Mouse (Mus musculus) stomach, postnatal 0 days (tissue): ENCODE measurements around the gene Arl6ip5. TPM values are rescaled to one million over a fixed set of nuclear protein-coding genes. Genes with fewer than 3 reads are reported as not detected.

Source experiments
- ATAC-seq: fragments of 200-750 bp; cut with Nextera tagmentation; 2 replicates; pipeline ENCODE4 v1.8.0; 2017; ENCODE audit not compliant: low FRiP score, low TSS enrichment
- DNase-seq: peaks from one replicate; pipeline ENCODE4 v3.0.0-alpha.2; 2016; ENCODE audit warnings: low spot score
- H3K27ac ChIP-seq: fragments of 300-500 bp; sonication (generic); replicated peaks from 2 replicates; pipeline ENCODE4 v1.5.1; 2014; ENCODE audit warnings: mild to moderate bottlenecking, control low read depth
- H3K27me3 ChIP-seq: fragments of 300-500 bp; sonication (generic); 2 replicates; pipeline ENCODE4 v1.6.1; 2014; ENCODE audit warnings: low read length; ENCODE audit not compliant: control insufficient read depth, insufficient read depth
- H3K36me3 ChIP-seq: fragments of 300-500 bp; sonication (generic); 2 replicates; pipeline ENCODE4 v1.6.1; 2014; ENCODE audit warnings: low read length, mixed read lengths; ENCODE audit not compliant: control insufficient read depth, insufficient read depth
- H3K4me1 ChIP-seq: fragments of 300-500 bp; sonication (generic); replicated peaks from 2 replicates; pipeline ENCODE4 v1.6.1; 2014; ENCODE audit warnings: antibody characterized with exemption; ENCODE audit not compliant: control insufficient read depth, insufficient read depth
- H3K4me2 ChIP-seq: fragments of 300-500 bp; sonication (generic); replicated peaks from 2 replicates; pipeline ENCODE4 v1.6.1; 2014; ENCODE audit warnings: low read depth, mild to moderate bottlenecking, control low read depth, moderate library complexity
- H3K4me3 ChIP-seq: fragments of 300-500 bp; sonication (generic); 2 replicates; pipeline ENCODE4 v1.5.1; 2014; ENCODE audit warnings: low read depth, low read length, control low read depth
- H3K9ac ChIP-seq: fragments of 300-500 bp; sonication (generic); 2 replicates; pipeline ENCODE4 v1.6.1; 2014; ENCODE audit warnings: mild to moderate bottlenecking, low read length, control low read depth, mixed read lengths
- H3K9me3 ChIP-seq: fragments of 300-500 bp; sonication (generic); 2 replicates; pipeline ENCODE4 v1.6.1; 2016; ENCODE audit warnings: low read length; ENCODE audit not compliant: control insufficient read depth
- CTCF ChIP-seq: IDR thresholded peaks from 2 replicates; pipeline ENCODE4 v1.5.1; 2016; ENCODE audit warnings: antibody characterized with exemption, low read depth, mild to moderate bottlenecking, moderate library complexity
- EP300 ChIP-seq: optimal IDR thresholded peaks from 2 replicates; pipeline ENCODE3; 2016; ENCODE audit warnings: antibody characterized with exemption
- WGBS: fragments of 180-500 bp; shearing (Covaris S2); extraction: QIAGEN DNeasy Blood & Tissue Kit; methylation state at CpG from one replicate; pipeline ENCODE4 v1.1.7; 2014; 5-methylcytosine and 5-hydroxymethylcytosine counted together
- polyA plus RNA-seq: library from polyadenylated mRNA; unstranded; fragments of >200 nt; fragmentation: Nextera tagmentation; extraction: Ambion mirVana; gene quantifications from 2 replicates; pipeline ENCODE4 v1.2.1, GENCODE M21; 2015

Gene Arl6ip5
- polyA plus RNA-seq, 1 experiment from 2014 or later = 69.0 TPM

- TF ChIP-seq EP300 (no peak), CTCF (no peak)
- DNase-seq (no peak), ATAC-seq (no peak)
Observed at GRCm38 (mm10) chr6:97269596-97269995, 59.1 kb downstream of the Arl6ip5 start.

GRCm38 (mm10) chr6:97272349-97272748, 61.9 kb downstream of the Arl6ip5 start:
- no peak overlapping the region for H3K9ac ChIP-seq
- no peak overlapping the region for H3K27ac ChIP-seq
- H3K4me1 ChIP-seq = no peaks in the 10 kb centered on the region
- whole genome bisulfite sequencing = 67% methylated on average over 2 of the region's 2 CpGs
- no peaks in the 10 kb centered on the region for H3K27me3 ChIP-seq
- TF ChIP-seq EP300 (no peak), CTCF (no peak)
- no peak overlapping the region for H3K4me3 ChIP-seq
- H3K4me2 ChIP-seq = no peak overlapping the region
- no peaks in the 10 kb centered on the region for H3K9me3 ChIP-seq
- H3K36me3 ChIP-seq = no peaks in the 10 kb centered on the region
- DNase-seq (no peak), ATAC-seq (no peak)

More at GRCm38 (mm10) chr6:97269596-97269995, 59.1 kb downstream of the Arl6ip5 start:
- Histone ChIP-seq H3K4me2 (no peak overlapping the region), H3K9me3 (no peaks in the 10 kb centered on the region), H3K27me3 (no peaks in the 10 kb centered on the region), H3K36me3 (no peaks in the 10 kb centered on the region), H3K4me3 (no peak overlapping the region), H3K27ac (no peak overlapping the region), H3K9ac (no peak overlapping the region), H3K4me1 (no peaks in the 10 kb centered on the region)
- 72% methylated on average over 11 of the region's 11 CpGs for WGBS

- H3K9me3 ChIP-seq = no peaks in the 10 kb centered on the region
- H3K4me3 ChIP-seq = no peak overlapping the region
- H3K27me3 ChIP-seq = no peaks in the 10 kb centered on the region
- no peak overlapping the region for H3K27ac ChIP-seq
- WGBS = 61% methylated on average over 16 of the region's 16 CpGs
- H3K4me1 ChIP-seq = no peaks in the 10 kb centered on the region
- ATAC-seq (no peak), DNase-seq (no peak)
- H3K36me3 ChIP-seq = no peaks in the 10 kb centered on the region
- no peak overlapping the region for H3K9ac ChIP-seq
- H3K4me2 ChIP-seq = no peak overlapping the region
- TF ChIP-seq EP300 = no peak
- TF ChIP-seq CTCF = no peak
Observed at GRCm38 (mm10) chr6:97273058-97273710, 62.7 kb downstream of the Arl6ip5 start.

- no peak overlapping the region for H3K4me3 ChIP-seq
- no peak for ATAC-seq
Observed at GRCm38 (mm10) chr6:97273777-97274176, 63.3 kb downstream of the Arl6ip5 start.

GRCm38 (mm10) chr6:97275760-97276159, 65.3 kb downstream of the Arl6ip5 start:
- H3K9me3 ChIP-seq = no peaks in the 10 kb centered on the region
- no peak overlapping the region for H3K9ac ChIP-seq
- H3K36me3 ChIP-seq = no peaks in the 10 kb centered on the region
- no peak for ATAC-seq
- WGBS = 50% methylated on average over 4 of the region's 4 CpGs
- H3K27me3 ChIP-seq = no peaks in the 10 kb centered on the region
- no peak overlapping the region for H3K4me3 ChIP-seq
- DNase-seq = no peak
- TF ChIP-seq EP300 = no peak
- TF ChIP-seq CTCF = no peak
- H3K27ac ChIP-seq = no peak overlapping the region
- no peak overlapping the region for H3K4me2 ChIP-seq
- H3K4me1 ChIP-seq = no peaks in the 10 kb centered on the region

More at GRCm38 (mm10) chr6:97273777-97274176, 63.3 kb downstream of the Arl6ip5 start:
- H3K9ac ChIP-seq = no peak overlapping the region
- H3K4me2 ChIP-seq = no peak overlapping the region
- DNase-seq = no peak
- no peaks in the 10 kb centered on the region for H3K9me3 ChIP-seq
- H3K36me3 ChIP-seq = no peaks in the 10 kb centered on the region
- WGBS = 80% methylated on average over 3 of the region's 3 CpGs
- TF ChIP-seq CTCF = no peak
- no peaks in the 10 kb centered on the region for H3K27me3 ChIP-seq
- H3K4me1 ChIP-seq = no peaks in the 10 kb centered on the region
- H3K27ac ChIP-seq = no peak overlapping the region

DNA sequence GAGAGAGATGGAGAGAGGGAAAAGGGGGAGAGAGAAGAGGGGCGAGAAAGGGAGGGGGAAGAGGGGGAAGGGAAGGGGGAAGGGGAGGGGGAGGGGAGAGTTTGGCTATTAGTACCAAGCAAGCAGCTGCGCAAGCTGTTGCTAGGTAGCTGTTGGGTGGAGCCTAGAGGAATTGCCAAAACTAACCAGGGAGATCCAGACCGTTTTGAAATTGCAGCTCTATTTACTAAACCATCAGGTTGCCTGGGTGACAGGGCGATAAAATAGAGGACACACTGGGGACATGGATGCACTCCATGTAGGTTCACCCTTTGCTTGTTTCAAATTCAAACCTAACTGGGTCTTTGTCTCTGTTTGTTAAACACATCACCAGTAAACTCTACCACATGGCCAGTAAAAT, 65.9 kb downstream of the Arl6ip5 start:
- no peak for ATAC-seq

More for the DNA sequence above, 65.9 kb downstream of the Arl6ip5 start:
- Histone ChIP-seq H3K4me1 (no peaks in the 10 kb centered on the region), H3K9ac (no peak overlapping the region), H3K36me3 (no peaks in the 10 kb centered on the region), H3K27ac (no peak overlapping the region), H3K27me3 (no peaks in the 10 kb centered on the region), H3K4me3 (no peak overlapping the region), H3K4me2 (no peak overlapping the region), H3K9me3 (no peaks in the 10 kb centered on the region)
- 28% methylated on average over 4 of the region's 4 CpGs for WGBS
- no peak for DNase-seq
- TF ChIP-seq CTCF (no peak), EP300 (no peak)
